Mouse (Mus musculus): ENCODE data around the gene Lcn9. TPM values are rescaled to one million over a fixed set of nuclear protein-coding genes. Genes with fewer than 3 reads are reported as not detected.

Gene Lcn9
- polyA plus RNA-seq, 1 experiment, result not detected

DNA sequence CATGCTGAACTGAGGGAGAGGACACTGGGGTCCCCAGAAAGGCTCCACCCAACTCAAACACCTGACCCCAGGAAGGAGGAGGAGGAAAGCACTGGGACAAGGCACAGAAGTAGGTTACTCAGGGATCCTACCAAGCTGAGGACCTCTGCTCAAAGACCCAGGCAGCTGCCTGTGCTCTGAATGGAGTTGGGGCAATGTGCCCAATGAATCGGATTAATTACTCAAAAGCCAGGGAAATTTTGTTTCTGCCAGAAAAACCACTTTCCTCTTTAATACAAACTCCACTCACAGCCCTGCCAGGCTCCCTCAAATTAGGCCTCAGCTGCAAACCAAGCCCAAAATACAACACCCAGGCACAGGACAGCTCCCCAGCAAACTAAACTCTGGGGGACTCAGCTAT is 19.8 kb downstream of the Lcn9 start:
- Histone ChIP-seq H3K27ac (ENCODE audit: insufficient read depth, low read length) (no peak overlapping the region), H3K4me1 (ENCODE audit: control insufficient read depth, insufficient read depth, low read length) (peaks cover 3% of the 10 kb centered on the region; the same call in 1 of the 2 replicates), H3K4me3 (ENCODE audit: insufficient read depth, low read length) (no peak overlapping the region)
- TF ChIP-seq CTCF (IDR thresholded peaks at IDR 0.05; ENCODE audit: extremely low read depth, insufficient read depth, low read length) (no peak), POLR2A (IDR thresholded peaks at IDR 0.05; ENCODE audit: extremely low read depth, insufficient read depth, low read length) (no peak)

- Histone ChIP-seq H3K27ac (ENCODE audit: insufficient read depth, low read length) (no peak overlapping the region), H3K4me1 (ENCODE audit: control insufficient read depth, insufficient read depth, low read length) (peaks cover 3% of the 10 kb centered on the region; the same call in 1 of the 2 replicates), H3K4me3 (ENCODE audit: insufficient read depth, low read length) (no peak overlapping the region)
- TF ChIP-seq CTCF (IDR thresholded peaks at IDR 0.05; ENCODE audit: extremely low read depth, insufficient read depth, low read length) (no peak), POLR2A (IDR thresholded peaks at IDR 0.05; ENCODE audit: extremely low read depth, insufficient read depth, low read length) (no peak)
Measured at GRCm38 (mm10) chr2:25844097-25844496, 21.1 kb downstream of the Lcn9 start.

DNA sequence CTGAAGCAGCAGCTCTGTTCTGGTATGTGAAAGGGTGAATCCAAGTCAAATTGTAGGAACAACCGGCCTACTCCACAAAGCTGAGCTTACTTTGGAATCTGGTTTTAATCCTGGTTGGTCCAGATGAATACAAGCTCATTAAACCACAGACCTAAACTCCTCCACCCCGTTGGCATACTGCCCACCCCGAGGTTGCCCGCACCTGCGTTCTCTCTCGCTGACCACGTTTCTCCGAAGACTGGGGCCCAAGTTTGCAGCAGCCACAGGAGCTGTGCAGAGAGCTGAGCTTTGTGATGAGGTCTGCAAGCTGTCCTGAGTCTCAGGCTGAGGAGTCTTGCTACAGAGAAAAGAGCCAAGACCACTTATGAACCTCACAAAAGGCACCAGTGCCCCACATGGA is 23.6 kb downstream of the Lcn9 start:
- H3K27ac ChIP-seq (ENCODE audit: insufficient read depth, low read length), result no peak overlapping the region

GRCm38 (mm10) chr2:25847226-25847625 is 24.3 kb downstream of the Lcn9 start, which contains the start of gene Sohlh1:
Gene Sohlh1 (minus strand): TSS chr2:25847248.
- Histone ChIP-seq H3K4me1 (ENCODE audit: control insufficient read depth, insufficient read depth, low read length) (peaks cover 3% of the 10 kb centered on the region; the same call in 1 of the 2 replicates), H3K27ac (ENCODE audit: insufficient read depth, low read length) (no peak within 1 kb of the TSS), H3K4me3 (ENCODE audit: insufficient read depth, low read length) (no peak within 1 kb of the TSS)
- TF ChIP-seq CTCF (IDR thresholded peaks at IDR 0.05; ENCODE audit: extremely low read depth, insufficient read depth, low read length), result no peak
- no peak for TF ChIP-seq POLR2A (IDR thresholded peaks at IDR 0.05; ENCODE audit: extremely low read depth, insufficient read depth, low read length)

More for the DNA sequence above, 23.6 kb downstream of the Lcn9 start:
- TF ChIP-seq CTCF (IDR thresholded peaks at IDR 0.05; ENCODE audit: extremely low read depth, insufficient read depth, low read length) (no peak), POLR2A (IDR thresholded peaks at IDR 0.05; ENCODE audit: extremely low read depth, insufficient read depth, low read length) (no peak)
- H3K4me3 ChIP-seq (ENCODE audit: insufficient read depth, low read length), result no peak overlapping the region
- peaks cover 3% of the 10 kb centered on the region; the same call in 1 of the 2 replicates for H3K4me1 ChIP-seq (ENCODE audit: control insufficient read depth, insufficient read depth, low read length)

DNA sequence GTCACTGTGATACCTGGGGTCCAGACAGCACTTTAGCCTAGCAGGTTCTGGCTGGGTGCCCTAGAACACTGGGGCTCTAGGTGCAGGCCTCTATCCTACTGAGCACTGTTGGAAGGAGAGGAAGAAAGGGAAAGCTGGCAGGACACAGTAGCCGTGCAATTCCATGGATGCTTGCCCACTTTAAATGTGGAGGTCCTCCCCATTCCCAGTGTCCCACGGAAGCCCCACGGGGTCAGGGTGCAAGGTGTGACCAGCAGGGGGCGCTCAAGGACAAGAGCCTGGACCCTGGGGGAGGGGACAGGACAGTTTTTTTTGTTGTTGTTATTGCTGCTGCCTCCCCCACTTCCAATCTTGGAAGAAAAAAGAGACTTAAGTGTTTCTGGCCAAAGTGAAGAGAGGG is 27.4 kb downstream of the Lcn9 start:
- Histone ChIP-seq H3K4me3 (ENCODE audit: insufficient read depth, low read length) (no peak overlapping the region), H3K27ac (ENCODE audit: insufficient read depth, low read length) (no peak overlapping the region), H3K4me1 (ENCODE audit: control insufficient read depth, insufficient read depth, low read length) (no peaks in the 10 kb centered on the region)
- peak; percentile 69 for TF ChIP-seq CTCF (IDR thresholded peaks at IDR 0.05; ENCODE audit: extremely low read depth, insufficient read depth, low read length)
- TF ChIP-seq POLR2A (IDR thresholded peaks at IDR 0.05; ENCODE audit: extremely low read depth, insufficient read depth, low read length), result no peak

DNA sequence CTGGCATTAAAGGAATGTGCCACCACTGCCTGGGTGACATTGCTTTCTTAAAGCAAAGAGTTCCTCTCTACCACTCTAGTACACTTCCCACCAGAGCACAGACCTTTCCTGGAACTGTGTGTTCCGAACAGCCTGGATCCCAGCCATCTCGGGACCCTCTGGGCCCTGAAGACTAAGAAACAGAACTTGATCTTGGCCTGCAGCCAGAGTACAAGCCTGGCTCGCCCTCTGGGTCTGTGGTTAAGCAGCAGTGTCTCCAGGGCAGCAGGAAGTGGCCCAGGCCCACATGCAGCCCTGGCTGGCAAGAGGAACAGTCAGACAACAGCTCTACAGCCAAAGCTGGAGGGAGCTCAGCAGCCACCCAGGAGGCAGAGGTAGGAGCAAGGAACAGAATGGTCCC is 29.7 kb downstream of the Lcn9 start:
- TF ChIP-seq CTCF (IDR thresholded peaks at IDR 0.05; ENCODE audit: extremely low read depth, insufficient read depth, low read length) (no peak), POLR2A (IDR thresholded peaks at IDR 0.05; ENCODE audit: extremely low read depth, insufficient read depth, low read length) (no peak)
- Histone ChIP-seq H3K27ac (ENCODE audit: insufficient read depth, low read length) (no peak overlapping the region), H3K4me3 (ENCODE audit: insufficient read depth, low read length) (no peak overlapping the region), H3K4me1 (ENCODE audit: control insufficient read depth, insufficient read depth, low read length) (no peaks in the 10 kb centered on the region)

DNA sequence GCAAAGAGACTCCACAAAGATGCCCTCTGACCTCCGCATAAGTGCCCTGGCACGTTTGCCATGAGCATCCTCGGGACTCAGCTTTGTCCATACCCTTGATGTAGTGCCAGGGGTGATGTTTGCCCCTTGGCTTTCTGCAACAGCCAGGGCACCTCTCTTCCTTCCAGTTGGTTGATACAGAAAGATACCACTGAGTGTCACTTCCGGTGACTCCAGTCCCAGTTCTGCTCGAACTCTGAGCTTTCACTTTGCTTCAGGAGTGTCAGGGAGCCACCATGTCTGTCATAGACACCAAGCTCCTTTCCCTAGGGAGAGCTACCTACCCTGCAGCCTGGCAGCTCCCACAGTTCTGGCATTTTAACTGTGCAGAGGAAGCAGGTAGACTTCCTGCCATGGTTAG is 31.0 kb downstream of the Lcn9 start:
- Histone ChIP-seq H3K27ac (ENCODE audit: insufficient read depth, low read length) (no peak overlapping the region), H3K4me3 (ENCODE audit: insufficient read depth, low read length) (no peak overlapping the region), H3K4me1 (ENCODE audit: control insufficient read depth, insufficient read depth, low read length) (no peaks in the 10 kb centered on the region)
- TF ChIP-seq POLR2A (IDR thresholded peaks at IDR 0.05; ENCODE audit: extremely low read depth, insufficient read depth, low read length) (no peak), CTCF (IDR thresholded peaks at IDR 0.05; ENCODE audit: extremely low read depth, insufficient read depth, low read length) (no peak)

DNA sequence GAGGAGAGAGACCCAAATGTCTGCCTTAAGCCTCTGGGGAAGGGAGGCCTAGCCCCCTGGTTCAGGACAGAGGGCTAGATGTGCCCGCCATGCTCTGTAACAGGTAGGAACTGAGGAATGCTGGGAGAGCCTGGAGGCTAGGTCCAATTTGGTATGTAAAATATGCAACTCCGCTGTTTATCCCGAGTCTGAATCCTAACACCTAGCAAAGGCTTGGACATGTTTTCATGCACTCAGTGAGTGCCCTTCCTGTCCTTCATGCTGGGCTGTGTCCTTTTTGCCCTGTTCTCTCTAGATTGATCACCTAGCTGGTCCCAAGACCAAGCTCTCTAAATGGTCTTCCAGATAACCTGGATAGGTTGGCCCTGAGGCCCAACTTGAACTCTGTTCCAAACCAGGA is 36.9 kb downstream of the Lcn9 start:
- Histone ChIP-seq H3K4me1 (ENCODE audit: control insufficient read depth, insufficient read depth, low read length) (peaks cover 7% of the 10 kb centered on the region), H3K27ac (ENCODE audit: insufficient read depth, low read length) (no peak overlapping the region), H3K4me3 (ENCODE audit: insufficient read depth, low read length) (no peak overlapping the region)
- TF ChIP-seq POLR2A (IDR thresholded peaks at IDR 0.05; ENCODE audit: extremely low read depth, insufficient read depth, low read length) (no peak), CTCF (IDR thresholded peaks at IDR 0.05; ENCODE audit: extremely low read depth, insufficient read depth, low read length) (no peak)

DNA sequence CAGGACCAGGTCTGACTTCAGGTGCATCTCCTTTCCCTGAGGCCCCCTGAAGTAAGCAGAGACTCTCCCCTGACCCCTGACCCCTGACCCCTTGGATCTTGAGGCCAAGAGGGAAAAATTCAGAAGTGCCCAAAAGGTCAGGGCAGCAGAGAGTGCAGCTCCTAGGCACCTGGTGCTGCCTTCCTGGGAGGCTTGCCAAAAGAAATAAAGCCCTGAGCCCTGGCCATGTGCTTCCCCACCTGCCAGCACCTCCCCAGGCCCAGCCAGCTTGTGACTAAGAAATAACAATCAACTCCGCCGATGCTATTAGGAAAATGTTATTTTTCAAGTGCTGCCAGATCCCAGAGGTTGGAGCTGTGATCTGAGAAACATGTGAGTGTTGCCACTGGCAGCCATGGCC is 39.1 kb downstream of the Lcn9 start:
- no peak overlapping the region for H3K27ac ChIP-seq (ENCODE audit: insufficient read depth, low read length)
- H3K4me1 ChIP-seq (ENCODE audit: control insufficient read depth, insufficient read depth, low read length), result peaks cover 14% of the 10 kb centered on the region
- H3K4me3 ChIP-seq (ENCODE audit: insufficient read depth, low read length), result no peak overlapping the region
- TF ChIP-seq POLR2A (IDR thresholded peaks at IDR 0.05; ENCODE audit: extremely low read depth, insufficient read depth, low read length) (no peak), CTCF (IDR thresholded peaks at IDR 0.05; ENCODE audit: extremely low read depth, insufficient read depth, low read length) (no peak)

- TF ChIP-seq CTCF (IDR thresholded peaks at IDR 0.05; ENCODE audit: extremely low read depth, insufficient read depth, low read length) (no peak), POLR2A (IDR thresholded peaks at IDR 0.05; ENCODE audit: extremely low read depth, insufficient read depth, low read length) (no peak)
- Histone ChIP-seq H3K4me1 (ENCODE audit: control insufficient read depth, insufficient read depth, low read length) (peaks cover 14% of the 10 kb centered on the region), H3K27ac (ENCODE audit: insufficient read depth, low read length) (no peak overlapping the region), H3K4me3 (ENCODE audit: insufficient read depth, low read length) (no peak overlapping the region; the same call in 1 of the 2 replicates)
Measured at GRCm38 (mm10) chr2:25862696-25863270, 39.8 kb downstream of the Lcn9 start.

Measured in cortical plate, adult 2 months (tissue).